Mouse (Mus musculus) intestine, embryonic 14.5 days (tissue): ENCODE measurements around the gene Ppp2r5c. TPM values are rescaled to one million over a fixed set of nuclear protein-coding genes. Genes with fewer than 3 reads are reported as not detected.
A peak's percentile ranks its signal among the peaks of the same experiment; 100 is the strongest.

Source experiments
- ATAC-seq: fragments of 200-750 bp; cut with Nextera tagmentation; replicated peaks from 2 replicates; pipeline ENCODE4 v1.8.0; 2017; ENCODE audit warnings: low read depth, moderate number of reproducible peaks, moderate TSS enrichment, moderate library complexity; ENCODE audit not compliant: low FRiP score, low TSS enrichment
- DNase-seq: peaks from one replicate; pipeline ENCODE4 v3.0.0-alpha.2; 2018; ENCODE audit warnings: low spot score
- H3K27ac ChIP-seq: fragments of 300-500 bp; sonication (generic); 2 replicates; pipeline ENCODE4 v1.5.1; 2014; ENCODE audit warnings: low read depth, mild to moderate bottlenecking, control low read depth
- H3K27me3 ChIP-seq: fragments of 300-500 bp; sonication (generic); replicated peaks from 2 replicates; pipeline ENCODE4 v1.6.1; 2014; ENCODE audit warnings: low read length, control low read depth; ENCODE audit not compliant: control insufficient read depth, insufficient read depth
- H3K36me3 ChIP-seq: fragments of 300-500 bp; sonication (generic); 2 replicates; pipeline ENCODE4 v1.6.1; 2014; ENCODE audit warnings: low read length, control low read depth; ENCODE audit not compliant: control insufficient read depth, insufficient read depth
- H3K4me1 ChIP-seq: fragments of 300-500 bp; sonication (generic); replicated peaks from 2 replicates; pipeline ENCODE4 v1.6.1; 2014; ENCODE audit warnings: low read length, control low read depth, mixed read lengths; ENCODE audit not compliant: control insufficient read depth, insufficient read depth
- H3K4me2 ChIP-seq: fragments of 300-500 bp; sonication (generic); 2 replicates; pipeline ENCODE4 v1.6.1; 2014; ENCODE audit warnings: low read length
- H3K4me3 ChIP-seq: fragments of 300-500 bp; sonication (generic); 2 replicates; pipeline ENCODE4 v1.5.1; 2014; ENCODE audit warnings: low read depth, low read length, control low read depth, mixed read lengths
- H3K9ac ChIP-seq: fragments of 300-500 bp; sonication (generic); 2 replicates; pipeline ENCODE4 v1.6.1; 2014; ENCODE audit warnings: mild to moderate bottlenecking, low read length
- H3K9me3 ChIP-seq: fragments of 300-500 bp; sonication (generic); 2 replicates; pipeline ENCODE4 v1.6.1; 2016; ENCODE audit warnings: low read length, control low read depth; ENCODE audit not compliant: control insufficient read depth
- WGBS: fragments of 180-500 bp; shearing (Covaris S2); extraction: QIAGEN DNeasy Blood & Tissue Kit; methylation state at CpG from one replicate; pipeline ENCODE4 v1.1.7; 2014; 5-methylcytosine and 5-hydroxymethylcytosine counted together
- polyA plus RNA-seq: library from polyadenylated mRNA; unstranded; fragments of >200 nt; fragmentation: Nextera tagmentation; extraction: Ambion mirVana; gene quantifications from 2 replicates; pipeline ENCODE4 v1.2.1, GENCODE M21; 2014

Ppp2r5c gene
- polyA plus RNA-seq, 1 experiment from 2014 or later, result 153 TPM

- H3K27ac ChIP-seq, result no peak overlapping the region
- H3K4me1 ChIP-seq, result no peaks in the 10 kb centered on the region
- no peak overlapping the region for H3K9ac ChIP-seq
- no peaks in the 10 kb centered on the region for H3K36me3 ChIP-seq
- DNase-seq (no peak), ATAC-seq (no peak)
- no peaks in the 10 kb centered on the region for H3K27me3 ChIP-seq
- WGBS, result 63% methylated on average over 9 of the region's 9 CpGs
- H3K4me3 ChIP-seq, result no peak overlapping the region
- H3K4me2 ChIP-seq, result no peak overlapping the region
- H3K9me3 ChIP-seq, result no peaks in the 10 kb centered on the region
These were observed 10.1 kb upstream of the Ppp2r5c start for GRCm38 (mm10) chr12:110436638-110437366.

DNA sequence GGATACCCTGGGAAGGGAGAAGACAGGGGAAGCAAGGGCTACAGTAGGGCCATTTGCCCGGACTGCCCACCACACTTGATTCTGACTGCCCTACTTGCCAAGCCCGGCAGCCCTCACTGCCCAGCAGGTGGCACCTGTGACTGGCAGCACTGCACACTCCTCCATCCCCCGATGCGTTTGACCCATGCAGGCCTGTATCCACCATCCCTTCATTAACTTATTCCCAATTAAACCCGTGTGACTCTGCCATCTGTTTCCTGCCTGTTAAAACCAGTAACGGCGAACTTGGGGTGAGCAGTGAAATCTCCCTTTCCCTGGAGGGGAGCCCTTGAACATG, 9.6 kb upstream of the Ppp2r5c start:
- Histone ChIP-seq H3K4me3 (no peak overlapping the region), H3K4me1 (no peaks in the 10 kb centered on the region), H3K36me3 (no peaks in the 10 kb centered on the region), H3K9me3 (no peaks in the 10 kb centered on the region), H3K27me3 (no peaks in the 10 kb centered on the region), H3K9ac (no peak overlapping the region), H3K27ac (no peak overlapping the region), H3K4me2 (no peak overlapping the region)
- no peak for ATAC-seq
- WGBS, result 74% methylated on average over 7 of the region's 7 CpGs
- no peak for DNase-seq

DNA sequence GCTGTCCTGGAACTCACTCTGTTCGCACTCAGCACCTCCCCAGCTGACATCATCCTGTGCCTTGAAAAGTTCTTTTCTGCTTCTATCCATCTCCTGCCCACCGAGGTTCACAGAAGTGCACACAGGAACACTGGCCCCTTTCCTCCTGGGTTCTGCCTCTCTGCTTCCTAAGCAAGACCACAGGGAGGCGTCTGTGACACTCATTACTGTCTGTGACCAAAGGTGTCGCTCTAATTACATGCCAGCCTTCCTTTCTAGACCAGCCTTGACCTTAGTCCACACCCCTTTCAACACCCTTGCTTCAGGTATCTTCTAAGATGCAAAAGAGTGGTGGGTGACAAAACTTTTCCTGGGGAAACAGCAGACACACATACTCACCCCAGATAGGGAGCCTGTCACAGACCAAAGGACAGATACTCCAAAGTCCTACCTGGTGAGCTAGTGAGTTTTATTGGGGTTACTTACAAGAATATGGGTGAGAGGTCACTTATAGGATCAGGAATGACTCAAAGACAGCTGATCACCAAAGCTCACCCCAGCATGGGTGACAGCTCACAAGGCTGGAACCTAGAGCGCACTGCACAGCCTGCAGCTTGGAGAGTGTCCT, 8.4 kb upstream of the Ppp2r5c start:
- Histone ChIP-seq H3K27ac (no peak overlapping the region), H3K4me1 (no peaks in the 10 kb centered on the region), H3K9me3 (no peaks in the 10 kb centered on the region), H3K4me3 (no peak overlapping the region), H3K27me3 (no peaks in the 10 kb centered on the region), H3K36me3 (no peaks in the 10 kb centered on the region), H3K4me2 (no peak overlapping the region), H3K9ac (no peak overlapping the region)
- WGBS, result 43% methylated on average over 5 of the region's 5 CpGs
- DNase-seq (no peak), ATAC-seq (0 out of 2 replicates have a peak, but pooled peaks have one; percentile 29)

GRCm38 (mm10) chr12:110442238-110442637, 4.7 kb upstream of the Ppp2r5c start:
- no peak overlapping the region for H3K27ac ChIP-seq
- H3K9ac ChIP-seq, result no peak overlapping the region
- no peak overlapping the region for H3K4me3 ChIP-seq
- WGBS, result 76% methylated on average over 2 of the region's 2 CpGs
- H3K9me3 ChIP-seq, result no peaks in the 10 kb centered on the region
- H3K4me2 ChIP-seq, result no peak overlapping the region
- ATAC-seq, result no peak
- H3K36me3 ChIP-seq, result no peaks in the 10 kb centered on the region
- H3K27me3 ChIP-seq, result no peaks in the 10 kb centered on the region
- H3K4me1 ChIP-seq, result 0 out of 2 replicates have a peak, but pooled peaks cover 6% of the 10 kb centered on the region
- DNase-seq, result no peak

- ATAC-seq, result no peak
- H3K4me2 ChIP-seq, result peak overlapping the region; percentile 13; the same call in 1 of the 2 replicates
These were observed 2.4 kb upstream of the Ppp2r5c start for GRCm38 (mm10) chr12:110444530-110444929.

DNA sequence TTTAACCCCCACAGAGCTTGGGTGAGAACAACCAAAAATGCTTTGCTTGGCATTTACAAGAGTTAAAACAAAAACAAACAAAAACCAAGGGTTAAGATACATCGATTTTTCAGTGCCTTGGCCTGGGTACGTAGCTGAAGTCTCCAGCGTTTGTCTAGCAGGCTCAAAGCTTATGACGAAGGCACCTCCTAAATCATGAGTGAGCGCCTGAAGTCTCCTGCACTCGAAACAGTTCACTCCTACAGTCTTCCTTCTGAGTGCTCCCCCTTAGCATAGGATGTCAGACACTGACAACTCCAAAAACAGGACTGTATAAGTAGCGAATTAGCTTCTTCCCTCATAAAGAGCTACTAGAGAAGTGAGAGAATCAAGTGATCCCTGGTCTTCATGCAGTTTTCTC, 1.1 kb upstream of the Ppp2r5c start:
- no peak for DNase-seq

More at GRCm38 (mm10) chr12:110444530-110444929, 2.4 kb upstream of the Ppp2r5c start:
- Histone ChIP-seq H3K36me3 (no peaks in the 10 kb centered on the region), H3K27me3 (no peaks in the 10 kb centered on the region), H3K4me3 (no peak overlapping the region), H3K9me3 (no peaks in the 10 kb centered on the region), H3K27ac (no peak overlapping the region; the same call in 1 of the 2 replicates), H3K9ac (no peak overlapping the region), H3K4me1 (0 out of 2 replicates have a peak, but pooled peaks cover 10% of the 10 kb centered on the region)
- WGBS, result 47% methylated on average over 5 of the region's 5 CpGs
- DNase-seq, result peak; percentile 58

DNA sequence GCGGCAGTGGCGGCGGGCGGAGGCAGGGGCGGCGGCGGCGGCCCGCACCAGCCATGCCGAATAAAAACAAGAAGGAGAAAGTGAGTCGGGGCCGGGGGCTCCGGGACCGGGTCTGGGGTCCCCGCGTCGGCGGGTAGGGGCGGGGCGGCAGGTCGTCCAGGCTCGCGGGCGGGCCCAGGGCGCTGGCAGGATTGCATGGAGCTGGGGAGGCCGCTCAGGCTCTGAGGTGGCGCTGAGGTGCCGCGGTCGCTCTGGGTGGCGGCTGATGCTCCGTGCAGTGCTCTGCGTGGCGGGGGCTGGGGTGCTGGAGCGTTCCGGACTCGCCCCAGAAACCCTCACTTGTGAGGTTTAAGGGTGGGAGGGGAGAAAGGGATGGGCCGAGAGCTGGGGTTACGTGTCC, 386 bp downstream of the Ppp2r5c start:
- Histone ChIP-seq H3K27ac (0 out of 2 replicates have a peak overlapping the region, but pooled peaks have one; percentile 91), H3K4me2 (peak overlapping the region; percentile 84), H3K4me3 (peak overlapping the region; percentile 65), H3K9ac (peak overlapping the region; percentile 75), H3K4me1 (0 out of 2 replicates have a peak, but pooled peaks cover 10% of the 10 kb centered on the region), H3K9me3 (no peaks in the 10 kb centered on the region), H3K36me3 (no peaks in the 10 kb centered on the region), H3K27me3 (no peaks in the 10 kb centered on the region)
- peak; percentile 38 for ATAC-seq
- WGBS, result 1% methylated on average over 34 of the region's 39 CpGs
- DNase-seq, result peak; percentile 72

More for the DNA sequence above, 1.1 kb upstream of the Ppp2r5c start:
- no peaks in the 10 kb centered on the region for H3K27me3 ChIP-seq
- H3K27ac ChIP-seq, result peak overlapping the region; percentile 91; the same call in 1 of the 2 replicates
- H3K4me2 ChIP-seq, result peak overlapping the region; percentile 77
- H3K9ac ChIP-seq, result peak overlapping the region; percentile 34
- H3K9me3 ChIP-seq, result no peaks in the 10 kb centered on the region
- H3K4me3 ChIP-seq, result peak overlapping the region; percentile 65
- ATAC-seq, result no peak
- 27% methylated on average over 7 of the region's 7 CpGs for WGBS
- H3K4me1 ChIP-seq, result 0 out of 2 replicates have a peak, but pooled peaks cover 10% of the 10 kb centered on the region
- H3K36me3 ChIP-seq, result no peaks in the 10 kb centered on the region

GRCm38 (mm10) chr12:110448767-110449166, 1.8 kb downstream of the Ppp2r5c start:
- DNase-seq (no peak), ATAC-seq (no peak)
- no peak overlapping the region for H3K27ac ChIP-seq
- 89% methylated on average over 10 of the region's 10 CpGs for WGBS
- H3K27me3 ChIP-seq, result no peaks in the 10 kb centered on the region
- H3K4me2 ChIP-seq, result no peak overlapping the region
- H3K9ac ChIP-seq, result no peak overlapping the region
- H3K4me1 ChIP-seq, result 0 out of 2 replicates have a peak, but pooled peaks cover 10% of the 10 kb centered on the region
- H3K9me3 ChIP-seq, result no peaks in the 10 kb centered on the region
- H3K4me3 ChIP-seq, result no peak overlapping the region
- no peaks in the 10 kb centered on the region for H3K36me3 ChIP-seq
